Mouse (Mus musculus): Measurements from ENCODE around the gene Brd1. TPM values are rescaled to one million over a fixed set of nuclear protein-coding genes. Genes with fewer than 3 reads are reported as not detected.

Brd1 gene
- polyA plus RNA-seq, 1 experiment from 2014 or later = 17.1 TPM

GRCm38 (mm10) chr15:88667653-88668052 is 66.4 kb downstream of the Brd1 start:
- TF ChIP-seq CTCF (IDR thresholded peaks at IDR 0.05) = no peak
- no peak for TF ChIP-seq EP300 (IDR thresholded peaks at IDR 0.05)
- Histone ChIP-seq H3K9ac (replicated peaks; ENCODE audit: low read depth) (no peak overlapping the region), H3K4me2 (replicated peaks; ENCODE audit: low read depth, low read length) (no peak overlapping the region), H3K27me3 (replicated peaks; ENCODE audit: insufficient read depth, low read length) (no peaks in the 10 kb centered on the region), H3K4me1 (ENCODE audit: insufficient read depth, low read depth, low read length) (no peaks in the 10 kb centered on the region), H3K9me3 (ENCODE audit: low read length) (no peaks in the 10 kb centered on the region), H3K27ac (ENCODE audit: low read length) (no peak overlapping the region), H3K4me3 (ENCODE audit: low read depth, low read length) (no peak overlapping the region), H3K36me3 (ENCODE audit: insufficient read depth, low read length) (no peaks in the 10 kb centered on the region)
- 75% methylated on average over 3 of the region's 3 CpGs for WGBS
- DNase-seq (ENCODE audit: low spot score) = no peak
- no peak for ATAC-seq

- no peak for ATAC-seq
- Histone ChIP-seq H3K4me3 (ENCODE audit: low read depth, low read length) (no peak overlapping the region), H3K27ac (ENCODE audit: low read length) (no peak overlapping the region), H3K9me3 (ENCODE audit: low read length) (no peaks in the 10 kb centered on the region), H3K4me1 (ENCODE audit: insufficient read depth, low read depth, low read length) (no peaks in the 10 kb centered on the region), H3K36me3 (ENCODE audit: insufficient read depth, low read length) (no peaks in the 10 kb centered on the region), H3K9ac (replicated peaks; ENCODE audit: low read depth) (no peak overlapping the region), H3K27me3 (replicated peaks; ENCODE audit: insufficient read depth, low read length) (no peaks in the 10 kb centered on the region), H3K4me2 (replicated peaks; ENCODE audit: low read depth, low read length) (no peak overlapping the region)
- 61% methylated on average over 4 of the region's 4 CpGs for WGBS
- DNase-seq (ENCODE audit: low spot score) = no peak
- TF ChIP-seq CTCF (IDR thresholded peaks at IDR 0.05) (no peak), EP300 (IDR thresholded peaks at IDR 0.05) (no peak)
Measured at GRCm38 (mm10) chr15:88665846-88666245, 68.2 kb downstream of the Brd1 start.

DNA sequence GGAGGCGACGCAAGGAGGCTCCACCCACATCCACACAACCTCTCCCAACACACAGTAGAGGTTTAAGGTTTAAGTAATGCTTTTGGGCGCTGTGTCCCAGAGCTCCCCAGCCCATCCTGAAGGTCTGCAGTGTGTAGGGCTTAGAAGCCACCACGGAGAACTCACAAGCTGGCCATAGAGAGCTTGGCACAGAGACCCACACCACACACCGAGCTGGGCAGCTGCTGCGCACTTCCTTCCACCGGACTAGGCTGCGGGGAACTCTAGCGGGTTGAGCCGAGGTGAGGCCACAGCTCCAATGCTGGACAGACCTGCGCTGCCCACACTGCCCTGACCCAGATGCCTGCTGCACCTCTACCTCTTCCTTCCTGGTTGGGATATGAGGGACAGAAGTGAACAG is 71.0 kb downstream of the Brd1 start:
- H3K4me1 ChIP-seq (ENCODE audit: insufficient read depth, low read depth, low read length) = no peaks in the 10 kb centered on the region
- H3K36me3 ChIP-seq (ENCODE audit: insufficient read depth, low read length) = no peaks in the 10 kb centered on the region
- H3K27ac ChIP-seq (ENCODE audit: low read length) = no peak overlapping the region
- H3K27me3 ChIP-seq (replicated peaks; ENCODE audit: insufficient read depth, low read length) = no peaks in the 10 kb centered on the region
- TF ChIP-seq CTCF (IDR thresholded peaks at IDR 0.05) (no peak), EP300 (IDR thresholded peaks at IDR 0.05) (no peak)
- no peak overlapping the region for H3K9ac ChIP-seq (replicated peaks; ENCODE audit: low read depth)
- no peak overlapping the region for H3K4me2 ChIP-seq (replicated peaks; ENCODE audit: low read depth, low read length)
- WGBS = 28% methylated on average over 11 of the region's 11 CpGs
- no peak for DNase-seq (ENCODE audit: low spot score)
- no peak overlapping the region for H3K4me3 ChIP-seq (ENCODE audit: low read depth, low read length)
- no peak for ATAC-seq
- no peaks in the 10 kb centered on the region for H3K9me3 ChIP-seq (ENCODE audit: low read length)

GRCm38 (mm10) chr15:88662111-88662850 is 71.8 kb downstream of the Brd1 start:
- no peak overlapping the region for H3K9ac ChIP-seq (replicated peaks; ENCODE audit: low read depth)
- TF ChIP-seq CTCF (IDR thresholded peaks at IDR 0.05) (peak; percentile 81), EP300 (IDR thresholded peaks at IDR 0.05) (no peak)
- WGBS = 10% methylated on average over 21 of the region's 22 CpGs
- H3K4me3 ChIP-seq (ENCODE audit: low read depth, low read length) = no peak overlapping the region
- H3K4me1 ChIP-seq (ENCODE audit: insufficient read depth, low read depth, low read length) = no peaks in the 10 kb centered on the region
- DNase-seq (ENCODE audit: low spot score) (peak; percentile 50), ATAC-seq (no peak)
- H3K27me3 ChIP-seq (replicated peaks; ENCODE audit: insufficient read depth, low read length) = no peaks in the 10 kb centered on the region
- no peaks in the 10 kb centered on the region for H3K36me3 ChIP-seq (ENCODE audit: insufficient read depth, low read length)
- no peak overlapping the region for H3K27ac ChIP-seq (ENCODE audit: low read length)
- H3K4me2 ChIP-seq (replicated peaks; ENCODE audit: low read depth, low read length) = no peak overlapping the region; the same call in 1 of the 2 replicates
- no peaks in the 10 kb centered on the region for H3K9me3 ChIP-seq (ENCODE audit: low read length)

GRCm38 (mm10) chr15:88661654-88662053 is 72.4 kb downstream of the Brd1 start:
- Histone ChIP-seq H3K27ac (ENCODE audit: low read length) (no peak overlapping the region), H3K4me1 (ENCODE audit: insufficient read depth, low read depth, low read length) (no peaks in the 10 kb centered on the region), H3K9me3 (ENCODE audit: low read length) (no peaks in the 10 kb centered on the region), H3K4me3 (ENCODE audit: low read depth, low read length) (no peak overlapping the region), H3K4me2 (replicated peaks; ENCODE audit: low read depth, low read length) (no peak overlapping the region), H3K9ac (replicated peaks; ENCODE audit: low read depth) (no peak overlapping the region), H3K27me3 (replicated peaks; ENCODE audit: insufficient read depth, low read length) (no peaks in the 10 kb centered on the region), H3K36me3 (ENCODE audit: insufficient read depth, low read length) (no peaks in the 10 kb centered on the region)
- ATAC-seq (no peak), DNase-seq (ENCODE audit: low spot score) (no peak)
- WGBS = 66% methylated on average over 3 of the region's 3 CpGs
- TF ChIP-seq EP300 (IDR thresholded peaks at IDR 0.05) (no peak), CTCF (IDR thresholded peaks at IDR 0.05) (no peak)

GRCm38 (mm10) chr15:88652006-88652405 is 82.0 kb downstream of the Brd1 start:
- DNase-seq (ENCODE audit: low spot score) = no peak
- Histone ChIP-seq H3K4me1 (ENCODE audit: insufficient read depth, low read depth, low read length) (no peaks in the 10 kb centered on the region), H3K9me3 (ENCODE audit: low read length) (no peaks in the 10 kb centered on the region), H3K9ac (replicated peaks; ENCODE audit: low read depth) (no peak overlapping the region), H3K4me2 (replicated peaks; ENCODE audit: low read depth, low read length) (no peak overlapping the region), H3K36me3 (ENCODE audit: insufficient read depth, low read length) (no peaks in the 10 kb centered on the region), H3K27me3 (replicated peaks; ENCODE audit: insufficient read depth, low read length) (no peaks in the 10 kb centered on the region), H3K27ac (ENCODE audit: low read length) (no peak overlapping the region), H3K4me3 (ENCODE audit: low read depth, low read length) (no peak overlapping the region)
- 49% methylated on average over 5 of the region's 5 CpGs for WGBS
- no peak for TF ChIP-seq EP300 (IDR thresholded peaks at IDR 0.05)
- no peak for TF ChIP-seq CTCF (IDR thresholded peaks at IDR 0.05)
- no peak for ATAC-seq
